Mouse (Mus musculus): Measurements from ENCODE around the gene Pacsin2.

DNA sequence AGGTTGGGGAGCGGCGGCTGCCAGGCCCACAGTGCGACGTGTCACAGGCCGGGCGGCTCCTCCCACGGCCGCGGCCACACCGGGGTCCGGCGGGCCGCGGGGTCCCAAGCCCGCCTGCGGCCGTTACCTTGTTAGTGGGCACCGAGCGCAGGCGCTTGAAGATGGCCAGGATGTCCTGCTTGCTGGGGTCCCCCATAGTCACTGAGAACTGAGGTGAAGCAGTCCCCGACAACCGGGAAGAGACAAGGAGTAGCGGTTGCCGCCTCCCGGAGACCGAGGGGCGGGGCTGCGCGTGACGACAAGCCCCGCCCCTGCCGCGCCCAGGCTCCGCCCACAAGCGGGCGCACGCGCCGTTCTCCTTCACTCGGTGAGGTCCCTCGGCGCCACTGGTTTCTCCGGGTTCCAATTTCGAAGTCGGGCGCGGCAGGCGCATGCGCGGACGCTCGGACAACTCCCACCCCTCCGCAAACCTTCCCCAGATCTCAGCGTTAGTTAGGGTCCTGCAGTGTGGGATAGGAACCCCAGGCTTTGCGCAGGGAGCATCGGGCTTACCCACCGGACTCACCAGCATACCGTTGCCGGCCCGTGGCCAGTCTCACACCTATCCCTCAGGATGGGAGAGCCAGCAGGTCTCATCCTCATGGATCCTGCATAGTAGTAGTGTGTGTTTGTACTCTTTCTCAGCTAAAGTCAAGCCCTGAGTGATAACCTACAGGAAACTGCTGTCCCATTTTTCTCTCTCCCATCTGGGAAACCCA lies 114.3 kb downstream of the Pacsin2 start, which contains the start of gene Arfgap3:
- TF ChIP-seq CTCF (IDR thresholded peaks at IDR 0.05; ENCODE audit: borderline replicate concordance, insufficient read depth, low read depth, low read length): no peak
- TF ChIP-seq POLR2A (IDR thresholded peaks at IDR 0.05; ENCODE audit: borderline replicate concordance, insufficient read depth, low read length): peak; percentile 34; the same call in 1 of the 2 replicates

Data from cerebellum, adult 2 months (tissue).